Mouse (Mus musculus): Measurements from ENCODE around the gene Nup98. TPM values are rescaled to one million over a fixed set of nuclear protein-coding genes. Genes with fewer than 3 reads are reported as not detected.

Gene Nup98
- polyA plus RNA-seq, 1 experiment from 2014 or later = 45.2 TPM

- Histone ChIP-seq H3K27me3 (no peaks in the 10 kb centered on the region), H3K27ac (no peak overlapping the region), H3K9me3 (no peaks in the 10 kb centered on the region), H3K4me3 (replicated peaks) (no peak overlapping the region), H3K4me1 (peaks cover 39% of the 10 kb centered on the region), H3K36me3 (replicated peaks) (peaks cover 1% of the 10 kb centered on the region), H3K9ac (no peak overlapping the region), H3K4me2 (no peak overlapping the region)
- ATAC-seq (ENCODE audit: low FRiP score) = no peak
- 62% methylated on average over 6 of the region's 6 CpGs for WGBS
These were observed 36.3 kb upstream of the Nup98 start for GRCm38 (mm10) chr7:102246265-102246664.

- Histone ChIP-seq H3K36me3 (replicated peaks) (peaks cover 6% of the 10 kb centered on the region), H3K4me3 (replicated peaks) (no peak overlapping the region), H3K4me2 (no peak overlapping the region), H3K27ac (no peak overlapping the region), H3K4me1 (peaks cover 39% of the 10 kb centered on the region), H3K9ac (no peak overlapping the region), H3K9me3 (no peaks in the 10 kb centered on the region), H3K27me3 (no peaks in the 10 kb centered on the region)
- no peak for ATAC-seq (ENCODE audit: low FRiP score)
- 0% methylated on average over 1 of the region's 1 CpGs for WGBS
These were observed 35.8 kb upstream of the Nup98 start for GRCm38 (mm10) chr7:102245775-102246174.

- Histone ChIP-seq H3K9me3 (no peaks in the 10 kb centered on the region), H3K9ac (no peak overlapping the region), H3K4me3 (replicated peaks) (no peak overlapping the region), H3K27me3 (no peaks in the 10 kb centered on the region), H3K36me3 (replicated peaks) (peaks cover 11% of the 10 kb centered on the region), H3K4me1 (peaks cover 39% of the 10 kb centered on the region), H3K4me2 (no peak overlapping the region), H3K27ac (no peak overlapping the region)
- 88% methylated on average over 3 of the region's 3 CpGs for WGBS
- no peak for ATAC-seq (ENCODE audit: low FRiP score)
These were observed 35.0 kb upstream of the Nup98 start for GRCm38 (mm10) chr7:102244782-102245535.

- Histone ChIP-seq H3K4me3 (replicated peaks) (no peak overlapping the region), H3K27ac (no peak overlapping the region), H3K36me3 (replicated peaks) (peaks cover 22% of the 10 kb centered on the region), H3K9me3 (no peaks in the 10 kb centered on the region), H3K27me3 (no peaks in the 10 kb centered on the region), H3K9ac (no peak overlapping the region), H3K4me2 (no peak overlapping the region), H3K4me1 (peaks cover 33% of the 10 kb centered on the region)
- ATAC-seq (ENCODE audit: low FRiP score) = no peak
- 83% methylated on average over 2 of the region's 2 CpGs for WGBS
These were observed 33.9 kb upstream of the Nup98 start for GRCm38 (mm10) chr7:102243870-102244269.

- peaks cover 23% of the 10 kb centered on the region for H3K4me1 ChIP-seq
- H3K27ac ChIP-seq = no peak overlapping the region
- H3K27me3 ChIP-seq = no peaks in the 10 kb centered on the region
- no peaks in the 10 kb centered on the region for H3K9me3 ChIP-seq
- peaks cover 31% of the 10 kb centered on the region for H3K36me3 ChIP-seq (replicated peaks)
- no peak overlapping the region for H3K9ac ChIP-seq
- no peak overlapping the region for H3K4me2 ChIP-seq
- no peak overlapping the region for H3K4me3 ChIP-seq (replicated peaks)
- 82% methylated on average over 3 of the region's 3 CpGs for WGBS
- no peak for ATAC-seq (ENCODE audit: low FRiP score)
These were observed 32.9 kb upstream of the Nup98 start for GRCm38 (mm10) chr7:102242917-102243316.

GRCm38 (mm10) chr7:102242371-102242770 is 32.4 kb upstream of the Nup98 start:
- no peak overlapping the region for H3K4me2 ChIP-seq
- H3K36me3 ChIP-seq (replicated peaks) = peaks cover 36% of the 10 kb centered on the region
- H3K27ac ChIP-seq = no peak overlapping the region
- no peak overlapping the region for H3K4me3 ChIP-seq (replicated peaks)
- ATAC-seq (ENCODE audit: low FRiP score) = no peak
- H3K4me1 ChIP-seq = peaks cover 18% of the 10 kb centered on the region
- H3K9ac ChIP-seq = no peak overlapping the region
- H3K27me3 ChIP-seq = no peaks in the 10 kb centered on the region
- H3K9me3 ChIP-seq = no peaks in the 10 kb centered on the region
- 87% methylated on average over 5 of the region's 5 CpGs for WGBS

GRCm38 (mm10) chr7:102239591-102239990 is 29.6 kb upstream of the Nup98 start:
- Histone ChIP-seq H3K9ac (no peak overlapping the region), H3K36me3 (replicated peaks) (peaks cover 57% of the 10 kb centered on the region), H3K4me2 (no peak overlapping the region), H3K4me1 (no peaks in the 10 kb centered on the region), H3K27ac (no peak overlapping the region), H3K27me3 (no peaks in the 10 kb centered on the region), H3K4me3 (replicated peaks) (no peak overlapping the region), H3K9me3 (no peaks in the 10 kb centered on the region)
- 96% methylated on average over 16 of the region's 16 CpGs for WGBS
- no peak for ATAC-seq (ENCODE audit: low FRiP score)

- peaks cover 62% of the 10 kb centered on the region for H3K36me3 ChIP-seq (replicated peaks)
- no peak overlapping the region for H3K27ac ChIP-seq
- H3K27me3 ChIP-seq = no peaks in the 10 kb centered on the region
- no peak for ATAC-seq (ENCODE audit: low FRiP score)
- no peak overlapping the region for H3K4me3 ChIP-seq (replicated peaks)
- no peak overlapping the region for H3K9ac ChIP-seq
- 93% methylated on average over 8 of the region's 8 CpGs for WGBS
- H3K9me3 ChIP-seq = no peaks in the 10 kb centered on the region
- no peaks in the 10 kb centered on the region for H3K4me1 ChIP-seq
- no peak overlapping the region for H3K4me2 ChIP-seq
These were observed 28.8 kb upstream of the Nup98 start for GRCm38 (mm10) chr7:102238686-102239286.

GRCm38 (mm10) chr7:102233059-102233458 is 23.1 kb upstream of the Nup98 start:
- 80% methylated on average over 4 of the region's 4 CpGs for WGBS
- H3K4me1 ChIP-seq = no peaks in the 10 kb centered on the region
- no peak overlapping the region for H3K4me2 ChIP-seq
- ATAC-seq (ENCODE audit: low FRiP score) = no peak
- no peaks in the 10 kb centered on the region for H3K27me3 ChIP-seq
- H3K36me3 ChIP-seq (replicated peaks) = peaks cover 44% of the 10 kb centered on the region
- H3K4me3 ChIP-seq (replicated peaks) = no peak overlapping the region
- H3K27ac ChIP-seq = no peak overlapping the region
- no peaks in the 10 kb centered on the region for H3K9me3 ChIP-seq
- H3K9ac ChIP-seq = no peak overlapping the region

GRCm38 (mm10) chr7:102229814-102230213 is 19.8 kb upstream of the Nup98 start:
- peaks cover 16% of the 10 kb centered on the region for H3K36me3 ChIP-seq (replicated peaks)
- no peaks in the 10 kb centered on the region for H3K27me3 ChIP-seq
- no peak for ATAC-seq (ENCODE audit: low FRiP score)
- no peak overlapping the region for H3K4me2 ChIP-seq
- no peaks in the 10 kb centered on the region for H3K9me3 ChIP-seq
- no peak overlapping the region for H3K9ac ChIP-seq
- WGBS = 95% methylated on average over 6 of the region's 6 CpGs
- no peak overlapping the region for H3K27ac ChIP-seq
- no peaks in the 10 kb centered on the region for H3K4me1 ChIP-seq
- H3K4me3 ChIP-seq (replicated peaks) = no peak overlapping the region

- Histone ChIP-seq H3K27me3 (no peaks in the 10 kb centered on the region), H3K4me3 (replicated peaks) (no peak overlapping the region), H3K9me3 (no peaks in the 10 kb centered on the region), H3K4me1 (no peaks in the 10 kb centered on the region), H3K9ac (no peak overlapping the region), H3K4me2 (no peak overlapping the region), H3K27ac (no peak overlapping the region), H3K36me3 (replicated peaks) (peaks cover 12% of the 10 kb centered on the region)
- 97% methylated on average over 4 of the region's 4 CpGs for WGBS
- no peak for ATAC-seq (ENCODE audit: low FRiP score)
These were observed 18.2 kb upstream of the Nup98 start for GRCm38 (mm10) chr7:102228049-102228670.

- Histone ChIP-seq H3K4me3 (replicated peaks) (no peak overlapping the region), H3K36me3 (replicated peaks) (peaks cover 10% of the 10 kb centered on the region), H3K9me3 (no peaks in the 10 kb centered on the region), H3K9ac (no peak overlapping the region), H3K4me1 (no peaks in the 10 kb centered on the region), H3K4me2 (no peak overlapping the region), H3K27me3 (no peaks in the 10 kb centered on the region), H3K27ac (no peak overlapping the region)
- 94% methylated on average over 6 of the region's 6 CpGs for WGBS
- no peak for ATAC-seq (ENCODE audit: low FRiP score)
These were observed 16.1 kb upstream of the Nup98 start for GRCm38 (mm10) chr7:102226051-102226450.
